Mouse (Mus musculus) limb, embryonic 14.5 days (tissue): ENCODE data around the gene Mrpl12. TPM values are rescaled to one million over a fixed set of nuclear protein-coding genes. Genes with fewer than 3 reads are reported as not detected.

Source experiments
- ATAC-seq: fragments of 200-750 bp; cut with Nextera tagmentation; 2 replicates; pipeline ENCODE4 v1.8.0; 2017; ENCODE audit warnings: low read depth, moderate number of reproducible peaks, moderate TSS enrichment; ENCODE audit not compliant: low FRiP score
- DNase-seq: peaks from one replicate; pipeline ENCODE4 v3.0.0-alpha.2; 2015; ENCODE audit warnings: low spot score
- H3K27ac ChIP-seq: fragments of 300-500 bp; sonication (generic); replicated peaks from 2 replicates; pipeline ENCODE4 v1.5.1; 2014; ENCODE audit warnings: low read depth, mild to moderate bottlenecking, low read length, moderate library complexity, mixed read lengths
- H3K27me3 ChIP-seq: fragments of 300-500 bp; sonication (generic); 2 replicates; pipeline ENCODE4 v1.6.1; 2014; ENCODE audit warnings: low read length, mixed read lengths; ENCODE audit not compliant: control insufficient read depth, insufficient read depth
- H3K36me3 ChIP-seq: fragments of 300-500 bp; sonication (generic); 2 replicates; pipeline ENCODE4 v1.6.1; 2014; ENCODE audit warnings: mild to moderate bottlenecking, low read length, moderate library complexity, mixed read lengths; ENCODE audit not compliant: control insufficient read depth, insufficient read depth
- H3K4me1 ChIP-seq: fragments of 300-500 bp; sonication (generic); 2 replicates; pipeline ENCODE4 v1.6.1; 2014; ENCODE audit warnings: antibody characterized with exemption, low read length, mixed read lengths; ENCODE audit not compliant: control insufficient read depth, insufficient read depth
- H3K4me2 ChIP-seq: fragments of 300-500 bp; sonication (generic); replicated peaks from 2 replicates; pipeline ENCODE4 v1.6.1; 2014; ENCODE audit warnings: low read depth, mild to moderate bottlenecking, low read length, moderate library complexity; ENCODE audit not compliant: severe bottlenecking
- H3K4me3 ChIP-seq: fragments of 300-500 bp; sonication (generic); replicated peaks from 2 replicates; pipeline ENCODE4 v1.5.1; 2014; ENCODE audit warnings: low read length
- H3K9ac ChIP-seq: fragments of 300-500 bp; sonication (generic); 2 replicates; pipeline ENCODE4 v1.6.1; 2014; ENCODE audit warnings: mild to moderate bottlenecking, low read depth, low read length, moderate library complexity; ENCODE audit not compliant: severe bottlenecking
- H3K9me3 ChIP-seq: fragments of 300-500 bp; sonication (generic); 2 replicates; pipeline ENCODE4 v1.6.1; 2016; ENCODE audit warnings: low read length; ENCODE audit not compliant: control insufficient read depth
- POLR2A ChIP-seq: fragments of 200-500 bp; IDR thresholded peaks from 2 replicates; pipeline ENCODE4 v1.8.0; 2012; ENCODE audit warnings: inconsistent platforms, mild to moderate bottlenecking, moderate library complexity, borderline replicate concordance; ENCODE audit not compliant: insufficient read depth, insufficient read length; ENCODE audit errors: extremely low read depth
- WGBS: fragments of 180-500 bp; shearing (Covaris S2); extraction: QIAGEN DNeasy Blood & Tissue Kit; methylation state at CpG from one replicate; pipeline ENCODE4 v1.1.7; 2014; 5-methylcytosine and 5-hydroxymethylcytosine counted together
- polyA plus RNA-seq, 2 experiments: library from polyadenylated mRNA; depleted of rRNA in 1 of 2; stranded (reverse) in 1 of 2; unstranded in 1 of 2; fragments of >200 nt; fragmentation: Nextera tagmentation in 1 of 2; extraction: Ambion mirVana in 1 of 2; gene quantifications; 2 replicates each; pipeline versions ENCODE4 v1.2.1 to v1.2.3; 2012 to 2014

Mrpl12 gene
- polyA plus RNA-seq, 2 experiments = 101 to 142 TPM

GRCm38 (mm10) chr11:120491317-120492023 is 7.1 kb downstream of the Mrpl12 start, which contains the start of gene Slc25a10:
TSS of gene Slc25a10 (plus strand) at chr11:120491840.
- no peak for TF ChIP-seq POLR2A
- no peaks in the 10 kb centered on the region for H3K27me3 ChIP-seq
- peaks cover 58% of the 10 kb centered on the region for H3K36me3 ChIP-seq
- H3K27ac ChIP-seq = peak within 1 kb of the TSS; percentile 68
- ATAC-seq (peak; percentile 89), DNase-seq (peak; percentile 91)
- peaks cover 25% of the 10 kb centered on the region for H3K4me1 ChIP-seq
- under 1% methylated on average over 24 of the region's 35 CpGs for WGBS
- peak within 1 kb of the TSS; percentile 71 for H3K9ac ChIP-seq
- H3K4me2 ChIP-seq = peak within 1 kb of the TSS; percentile 93
- peak within 1 kb of the TSS; percentile 95 for H3K4me3 ChIP-seq
- no peaks in the 10 kb centered on the region for H3K9me3 ChIP-seq

GRCm38 (mm10) chr11:120492024-120492877 is 7.8 kb downstream of the Mrpl12 start:
- Histone ChIP-seq H3K4me3 (peak overlapping the region; percentile 95), H3K27me3 (no peaks in the 10 kb centered on the region), H3K9me3 (no peaks in the 10 kb centered on the region), H3K4me1 (peaks cover 25% of the 10 kb centered on the region), H3K9ac (peak overlapping the region; percentile 71), H3K4me2 (peak overlapping the region; percentile 93), H3K27ac (peak overlapping the region; percentile 68), H3K36me3 (peaks cover 58% of the 10 kb centered on the region)
- TF ChIP-seq POLR2A = no peak
- WGBS = under 1% methylated on average over 36 of the region's 48 CpGs
- DNase-seq (peak; percentile 63), ATAC-seq (peak; percentile 28)

GRCm38 (mm10) chr11:120492878-120493203 is 8.4 kb downstream of the Mrpl12 start:
- ATAC-seq = no peak
- Histone ChIP-seq H3K9me3 (no peaks in the 10 kb centered on the region), H3K27ac (no peak overlapping the region; the same call in 1 of the 2 replicates), H3K36me3 (peaks cover 56% of the 10 kb centered on the region), H3K9ac (peak overlapping the region; percentile 71), H3K4me1 (peaks cover 25% of the 10 kb centered on the region), H3K4me2 (peak overlapping the region; percentile 93), H3K4me3 (peak overlapping the region; percentile 95), H3K27me3 (no peaks in the 10 kb centered on the region)
- no peak for DNase-seq
- TF ChIP-seq POLR2A = no peak
- WGBS = 26% methylated on average over 3 of the region's 3 CpGs

- ATAC-seq = no peak
- H3K4me2 ChIP-seq = peak overlapping the region; percentile 93
- 57% methylated on average over 3 of the region's 3 CpGs for WGBS
- no peak for DNase-seq
- H3K36me3 ChIP-seq = peaks cover 56% of the 10 kb centered on the region
- H3K4me3 ChIP-seq = peak overlapping the region; percentile 95
- peak overlapping the region; percentile 71; the same call in 1 of the 2 replicates for H3K9ac ChIP-seq
- no peak for TF ChIP-seq POLR2A
- no peaks in the 10 kb centered on the region for H3K9me3 ChIP-seq
- no peak overlapping the region for H3K27ac ChIP-seq
- peaks cover 25% of the 10 kb centered on the region for H3K4me1 ChIP-seq
- no peaks in the 10 kb centered on the region for H3K27me3 ChIP-seq
These were observed 8.9 kb downstream of the Mrpl12 start for GRCm38 (mm10) chr11:120493351-120493750.

GRCm38 (mm10) chr11:120493911-120494310 is 9.5 kb downstream of the Mrpl12 start:
- Histone ChIP-seq H3K27me3 (no peaks in the 10 kb centered on the region), H3K4me3 (no peak overlapping the region), H3K36me3 (peaks cover 57% of the 10 kb centered on the region), H3K9me3 (no peaks in the 10 kb centered on the region), H3K27ac (no peak overlapping the region), H3K4me1 (peaks cover 25% of the 10 kb centered on the region), H3K9ac (no peak overlapping the region), H3K4me2 (peak overlapping the region; percentile 93; the same call in 1 of the 2 replicates)
- ATAC-seq (no peak), DNase-seq (no peak)
- no peak for TF ChIP-seq POLR2A
- WGBS = 81% methylated on average over 3 of the region's 3 CpGs
